Mouse (Mus musculus) kidney, embryonic 14.5 days (tissue): ENCODE data around the gene Gm9780. TPM values are rescaled to one million over a fixed set of nuclear protein-coding genes. Genes with fewer than 3 reads are reported as not detected.
A peak's percentile ranks its signal among the peaks of the same experiment; 100 is the strongest.
"Not testable (repeated sequence)": the region's sequence is repeated elsewhere in the genome, so short reads cannot be mapped to it uniquely, and the experiment has no call there.

ENCODE experiments used
- ATAC-seq: fragments of 200-750 bp; cut with Nextera tagmentation; 2 replicates; pipeline ENCODE4 v1.8.0; 2017; ENCODE audit warnings: moderate number of reproducible peaks, mild to moderate bottlenecking, moderate TSS enrichment, moderate library complexity; ENCODE audit not compliant: low FRiP score, low TSS enrichment
- H3K27ac ChIP-seq: fragments of 300-500 bp; sonication (generic); 2 replicates; pipeline ENCODE4 v1.5.1; 2014; ENCODE audit warnings: low read depth, mild to moderate bottlenecking, low read length, moderate library complexity, mixed read lengths
- H3K27me3 ChIP-seq: fragments of 300-500 bp; sonication (generic); 2 replicates; pipeline ENCODE4 v1.6.1; 2014; ENCODE audit warnings: mild to moderate bottlenecking, low read length; ENCODE audit not compliant: control insufficient read depth, insufficient read depth
- H3K36me3 ChIP-seq: fragments of 300-500 bp; sonication (generic); 2 replicates; pipeline ENCODE4 v1.6.1; 2014; ENCODE audit warnings: low read length, mixed read lengths; ENCODE audit not compliant: control insufficient read depth, insufficient read depth
- H3K4me1 ChIP-seq: fragments of 300-500 bp; sonication (generic); 2 replicates; pipeline ENCODE4 v1.6.1; 2014; ENCODE audit warnings: low read length, mixed read lengths; ENCODE audit not compliant: control insufficient read depth, insufficient read depth
- H3K4me2 ChIP-seq: fragments of 300-500 bp; sonication (generic); replicated peaks from 2 replicates; pipeline ENCODE4 v1.6.1; 2014; ENCODE audit warnings: low read depth, mild to moderate bottlenecking, low read length
- H3K4me3 ChIP-seq: fragments of 300-500 bp; sonication (generic); 2 replicates; pipeline ENCODE4 v1.5.1; 2014; ENCODE audit warnings: mild to moderate bottlenecking, low read length
- H3K9ac ChIP-seq: fragments of 300-500 bp; sonication (generic); 2 replicates; pipeline ENCODE4 v1.6.1; 2014; ENCODE audit warnings: low read depth, mild to moderate bottlenecking, low read length, moderate library complexity
- H3K9me3 ChIP-seq: fragments of 300-500 bp; sonication (generic); 2 replicates; pipeline ENCODE4 v1.6.1; 2016; ENCODE audit warnings: low read length; ENCODE audit not compliant: control insufficient read depth
- WGBS: fragments of 180-500 bp; shearing (Covaris S2); extraction: QIAGEN DNeasy Blood & Tissue Kit; methylation state at CpG from one replicate; pipeline ENCODE4 v1.1.7; 2014; 5-methylcytosine and 5-hydroxymethylcytosine counted together
- polyA plus RNA-seq: library from polyadenylated mRNA; unstranded; fragments of >200 nt; fragmentation: Nextera tagmentation; extraction: Ambion mirVana; gene quantifications from 2 replicates; pipeline ENCODE4 v1.2.1, GENCODE M21; 2014

Gene Gm9780
- polyA plus RNA-seq, 1 experiment from 2014 or later = 11.8 TPM

DNA sequence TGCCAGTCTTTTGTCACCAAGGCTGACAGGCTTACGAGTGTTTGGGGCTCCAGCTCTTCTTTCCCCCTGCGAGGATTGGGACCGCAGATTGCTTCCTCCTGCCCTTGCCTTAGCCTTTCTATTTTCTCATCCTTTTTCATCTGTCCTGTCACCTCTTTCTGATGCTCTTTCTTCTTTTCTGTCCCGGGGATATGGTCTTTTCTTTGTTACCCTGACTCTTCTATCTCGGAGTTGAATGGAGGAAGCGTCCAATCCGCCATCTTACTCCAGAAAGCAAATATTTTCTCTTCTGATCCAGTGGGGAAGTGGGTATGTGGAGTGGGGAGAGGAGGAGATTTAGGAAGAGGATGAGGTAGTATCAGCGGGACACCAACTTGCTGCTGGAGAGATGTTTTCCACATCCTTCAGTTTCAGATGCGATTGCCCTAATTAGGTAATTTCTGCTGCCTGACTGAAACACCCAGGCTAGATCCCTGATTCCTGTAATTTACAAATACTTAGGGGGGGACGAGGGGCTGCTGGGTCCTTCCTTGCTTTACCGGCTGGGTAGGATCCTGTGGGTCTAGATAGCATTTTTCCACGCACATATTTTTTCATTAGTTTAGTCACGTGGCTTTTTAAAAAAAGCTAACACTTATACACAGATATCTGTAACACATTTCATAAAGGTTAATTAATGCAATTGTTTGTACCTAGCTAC lies 63.1 kb downstream of the Gm9780 start:
- H3K4me2 ChIP-seq = peak overlapping the region; percentile 33; the same call in 1 of the 2 replicates

DNA sequence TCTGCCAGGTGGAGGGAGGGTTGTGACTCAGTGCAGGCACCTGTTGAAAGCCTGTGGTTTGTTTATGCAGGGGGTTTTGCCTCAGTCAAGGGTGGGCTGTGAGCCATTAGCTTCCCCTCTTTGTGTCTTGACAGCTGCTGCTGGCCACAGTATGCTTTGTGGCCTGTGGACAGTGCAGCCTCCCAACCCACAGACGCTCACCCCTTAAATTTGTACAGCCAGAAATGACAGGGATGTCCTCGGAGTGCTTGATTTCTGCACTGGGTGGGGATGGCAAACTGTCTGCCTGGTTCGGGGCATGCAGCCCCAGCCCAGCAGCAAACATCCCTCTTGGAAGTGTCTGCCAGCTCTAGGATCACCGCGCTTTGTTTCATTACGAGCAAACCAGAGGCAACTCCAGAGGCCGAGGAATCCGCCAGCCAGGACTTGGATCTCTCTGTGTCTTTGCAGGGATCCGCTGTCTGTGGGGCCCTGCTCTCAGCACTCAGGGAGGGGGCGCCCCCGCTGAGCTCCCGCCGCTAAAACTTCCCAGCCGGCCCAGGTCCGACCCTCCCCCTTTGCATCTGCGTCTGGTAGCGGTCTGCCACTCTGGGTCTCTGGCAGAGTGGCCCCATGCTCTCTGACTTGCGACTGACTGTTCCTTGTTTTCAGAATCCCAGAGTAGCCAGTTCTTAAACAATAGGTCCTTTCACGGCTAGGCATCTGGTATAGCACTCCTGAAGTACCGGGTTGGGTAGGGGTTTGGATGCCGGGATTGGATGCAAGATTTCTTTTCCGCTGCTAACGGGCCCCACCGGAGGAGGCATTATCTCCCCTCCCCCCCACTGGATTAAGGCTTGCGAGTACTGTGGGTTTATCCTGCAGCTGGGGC lies 63.9 kb downstream of the Gm9780 start, which contains the start of gene Duxbl1:
Duxbl1 (plus strand) TSS at position 207 of the 871 bp plus-strand sequence.
- not testable (repeated sequence) for H3K27me3 ChIP-seq, H3K4me1 ChIP-seq, H3K27ac ChIP-seq, H3K9me3 ChIP-seq, H3K36me3 ChIP-seq, H3K9ac ChIP-seq
- peak within 1 kb of the TSS; percentile 33; the same call in 1 of the 2 replicates for H3K4me2 ChIP-seq
- WGBS = no CpG with 5 or more reads among the region's 25 CpGs
- H3K4me3 ChIP-seq = peak within 1 kb of the TSS; percentile 22; the same call in 1 of the 2 replicates
- peak; percentile 89 for ATAC-seq

More for the DNA sequence above, 63.1 kb downstream of the Gm9780 start:
- H3K27ac ChIP-seq, H3K9ac ChIP-seq, ATAC-seq, H3K27me3 ChIP-seq, H3K36me3 ChIP-seq, H3K9me3 ChIP-seq, H3K4me1 ChIP-seq: not testable (repeated sequence)
- peak overlapping the region; percentile 22; the same call in 1 of the 2 replicates for H3K4me3 ChIP-seq
- WGBS = 0% methylated on average over 7 of the region's 13 CpGs

Other genes starting within 250 kb of the Gm9780 start
- 29.1 and 44.5 TPM in 2 replicates for gene Anxa11, start 200.6 kb downstream of the Gm9780 start, polyA plus RNA-seq
- 0.62 TPM in 1 of 2 replicates, not detected in the other for gene Plac9a, start 139.6 kb downstream of the Gm9780 start, polyA plus RNA-seq
- 3.9 and 4.4 TPM in 2 replicates for gene Tmem254a, start 115.0 kb downstream of the Gm9780 start, polyA plus RNA-seq
- gene Cphx1, start 104.4 kb downstream of the Gm9780 start, polyA plus RNA-seq = 0.26 TPM in 1 of 2 replicates, not detected in the other
- 1.2 and 1.9 TPM in 2 replicates for gene Duxbl1, start 64.1 kb downstream of the Gm9780 start, polyA plus RNA-seq
- gene Tmem254c, start 24.6 kb upstream of the Gm9780 start, polyA plus RNA-seq = 41.4 and 41.7 TPM in 2 replicates
- gene Cphx2, start 38.8 kb upstream of the Gm9780 start, polyA plus RNA-seq = not detected in 2 replicates
- not detected in 2 replicates for gene Cphx3, start 39.6 kb upstream of the Gm9780 start, polyA plus RNA-seq
- 1.8 and 2.1 TPM in 2 replicates for gene Duxbl2, start 75.6 kb upstream of the Gm9780 start, polyA plus RNA-seq
- gene Plac9b, start 139.8 kb upstream of the Gm9780 start, polyA plus RNA-seq = 19.9 and 21.2 TPM in 2 replicates
- 18.6 and 29.4 TPM in 2 replicates for gene Tmem254b, start 164.3 kb upstream of the Gm9780 start, polyA plus RNA-seq
- 0.69 TPM in 1 of 2 replicates, not detected in the other for gene Duxbl3, start 215.3 kb upstream of the Gm9780 start, polyA plus RNA-seq